Mouse (Mus musculus) midbrain, embryonic 16.5 days (tissue): ENCODE data around the gene Faap100. TPM values are rescaled to one million over a fixed set of nuclear protein-coding genes. Genes with fewer than 3 reads are reported as not detected.
A peak's percentile ranks its signal among the peaks of the same experiment; 100 is the strongest.

Experiments used
- ATAC-seq: fragments of 200-750 bp; cut with Nextera tagmentation; 2 replicates; pipeline ENCODE4 v1.8.0; 2017; ENCODE audit warnings: moderate TSS enrichment
- H3K27ac ChIP-seq: fragments of 300-500 bp; sonication (generic); 2 replicates; pipeline ENCODE4 v1.5.1; 2014; ENCODE audit warnings: mild to moderate bottlenecking, low read length, mixed read lengths
- H3K27me3 ChIP-seq: fragments of 300-500 bp; sonication (generic); 2 replicates; pipeline ENCODE4 v1.6.1; 2014; ENCODE audit warnings: low read depth, low read length, mixed read lengths; ENCODE audit not compliant: control insufficient read depth, insufficient read depth
- H3K36me3 ChIP-seq: fragments of 300-500 bp; sonication (generic); 2 replicates; pipeline ENCODE4 v1.6.1; 2014; ENCODE audit warnings: mild to moderate bottlenecking, low read length, moderate library complexity, mixed read lengths; ENCODE audit not compliant: control insufficient read depth, insufficient read depth
- H3K4me1 ChIP-seq: fragments of 300-500 bp; sonication (generic); 2 replicates; pipeline ENCODE4 v1.6.1; 2014; ENCODE audit warnings: mild to moderate bottlenecking, low read length, mixed read lengths; ENCODE audit not compliant: control insufficient read depth, insufficient read depth
- H3K4me2 ChIP-seq: fragments of 300-500 bp; sonication (generic); 2 replicates; pipeline ENCODE4 v1.6.1; 2014; ENCODE audit warnings: mild to moderate bottlenecking, low read length, mixed read lengths
- H3K4me3 ChIP-seq: fragments of 300-500 bp; sonication (generic); 2 replicates; pipeline ENCODE4 v1.5.1; 2014; ENCODE audit warnings: low read depth, mild to moderate bottlenecking, low read length, moderate library complexity, mixed read lengths
- H3K9ac ChIP-seq: fragments of 300-500 bp; sonication (generic); 2 replicates; pipeline ENCODE4 v1.6.1; 2014; ENCODE audit warnings: low read depth, low read length, mixed read lengths
- H3K9me3 ChIP-seq: fragments of 300-500 bp; sonication (generic); replicated peaks from 2 replicates; pipeline ENCODE4 v1.6.1; 2014; ENCODE audit warnings: mild to moderate bottlenecking, low read length, mixed read lengths; ENCODE audit not compliant: control insufficient read depth, poor library complexity, severe bottlenecking
- WGBS: fragments of 180-500 bp; shearing (Covaris S2); extraction: QIAGEN DNeasy Blood & Tissue Kit; methylation state at CpG from one replicate; pipeline ENCODE4 v1.1.7; 2014; 5-methylcytosine and 5-hydroxymethylcytosine counted together
- polyA plus RNA-seq: library from polyadenylated mRNA; unstranded; fragments of >200 nt; fragmentation: Nextera tagmentation; extraction: Ambion mirVana; gene quantifications from 2 replicates; pipeline ENCODE4 v1.2.1, GENCODE M21; 2015

Faap100 gene
- polyA plus RNA-seq, 1 experiment from 2014 or later = 126 TPM

GRCm38 (mm10) chr11:120380271-120380670 lies 1.7 kb upstream of the Faap100 start:
- WGBS = 96% methylated on average over 3 of the region's 3 CpGs
- Histone ChIP-seq H3K27ac (no peak overlapping the region), H3K4me3 (no peak overlapping the region), H3K9me3 (no peaks in the 10 kb centered on the region), H3K4me1 (peaks cover 17% of the 10 kb centered on the region), H3K27me3 (no peaks in the 10 kb centered on the region), H3K9ac (no peak overlapping the region), H3K4me2 (no peak overlapping the region), H3K36me3 (peaks cover 41% of the 10 kb centered on the region)
- ATAC-seq = no peak

DNA sequence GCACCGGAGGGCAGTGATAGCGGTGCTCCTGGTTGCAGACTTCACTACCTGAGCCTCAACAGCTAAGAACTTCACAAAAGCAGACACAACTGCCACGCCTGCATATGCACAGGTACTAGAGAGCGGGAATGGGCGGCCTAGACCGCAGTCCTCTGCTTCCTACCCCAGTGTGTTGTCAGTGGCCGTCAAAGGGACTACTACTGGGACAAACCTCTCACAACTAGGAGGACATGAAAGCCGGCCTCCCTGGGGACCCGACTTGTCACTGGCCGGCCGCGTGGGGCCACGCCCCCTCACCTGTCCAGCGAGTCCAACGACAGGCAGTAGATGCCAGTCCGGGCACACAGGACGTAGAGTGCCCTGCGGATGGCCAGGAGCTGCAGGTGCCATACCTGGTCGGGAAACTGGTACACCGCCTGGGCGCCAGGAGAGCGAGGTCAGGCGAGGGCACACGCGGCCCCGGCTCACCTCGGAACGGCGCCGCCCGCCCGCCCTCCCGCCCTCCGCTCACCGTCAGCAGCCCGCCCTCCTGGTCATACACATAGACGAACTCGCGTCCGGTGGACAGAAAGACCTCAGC lies 443 bp downstream of the Faap100 start:
- Histone ChIP-seq H3K4me1 (peaks cover 17% of the 10 kb centered on the region), H3K9me3 (no peaks in the 10 kb centered on the region), H3K36me3 (peaks cover 45% of the 10 kb centered on the region), H3K4me3 (peak overlapping the region; percentile 79), H3K9ac (peak overlapping the region; percentile 88), H3K27ac (peak overlapping the region; percentile 83), H3K27me3 (no peaks in the 10 kb centered on the region), H3K4me2 (peak overlapping the region; percentile 93)
- WGBS = 3% methylated on average over 37 of the region's 40 CpGs
- peak; percentile 56 for ATAC-seq

DNA sequence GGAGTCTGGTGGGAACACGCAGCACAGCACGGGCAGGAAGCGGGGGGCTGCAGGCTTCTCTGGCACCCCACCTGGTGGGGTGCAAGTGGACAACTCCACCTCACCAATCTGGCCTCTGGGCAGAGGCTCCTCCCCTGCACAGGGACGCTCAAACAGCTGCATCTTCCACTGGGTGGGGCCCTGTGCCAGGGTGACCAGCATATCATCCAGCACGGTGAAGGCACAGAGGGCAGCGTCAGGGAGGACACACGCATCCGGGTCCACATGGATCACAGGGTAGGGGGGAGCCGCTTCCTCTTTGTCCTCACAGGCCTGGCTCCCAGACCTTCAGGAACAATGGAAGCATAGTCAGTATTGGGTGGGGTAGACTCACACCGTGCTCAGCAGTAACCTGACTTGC lies 1.2 kb downstream of the Faap100 start:
- Histone ChIP-seq H3K4me1 (peaks cover 17% of the 10 kb centered on the region), H3K9ac (peak overlapping the region; percentile 88), H3K27me3 (no peaks in the 10 kb centered on the region), H3K36me3 (peaks cover 43% of the 10 kb centered on the region), H3K4me3 (peak overlapping the region; percentile 79), H3K27ac (peak overlapping the region; percentile 83), H3K4me2 (peak overlapping the region; percentile 93), H3K9me3 (no peaks in the 10 kb centered on the region)
- ATAC-seq = 0 out of 2 replicates have a peak, but pooled peaks have one; percentile 10
- 69% methylated on average over 10 of the region's 10 CpGs for WGBS

DNA sequence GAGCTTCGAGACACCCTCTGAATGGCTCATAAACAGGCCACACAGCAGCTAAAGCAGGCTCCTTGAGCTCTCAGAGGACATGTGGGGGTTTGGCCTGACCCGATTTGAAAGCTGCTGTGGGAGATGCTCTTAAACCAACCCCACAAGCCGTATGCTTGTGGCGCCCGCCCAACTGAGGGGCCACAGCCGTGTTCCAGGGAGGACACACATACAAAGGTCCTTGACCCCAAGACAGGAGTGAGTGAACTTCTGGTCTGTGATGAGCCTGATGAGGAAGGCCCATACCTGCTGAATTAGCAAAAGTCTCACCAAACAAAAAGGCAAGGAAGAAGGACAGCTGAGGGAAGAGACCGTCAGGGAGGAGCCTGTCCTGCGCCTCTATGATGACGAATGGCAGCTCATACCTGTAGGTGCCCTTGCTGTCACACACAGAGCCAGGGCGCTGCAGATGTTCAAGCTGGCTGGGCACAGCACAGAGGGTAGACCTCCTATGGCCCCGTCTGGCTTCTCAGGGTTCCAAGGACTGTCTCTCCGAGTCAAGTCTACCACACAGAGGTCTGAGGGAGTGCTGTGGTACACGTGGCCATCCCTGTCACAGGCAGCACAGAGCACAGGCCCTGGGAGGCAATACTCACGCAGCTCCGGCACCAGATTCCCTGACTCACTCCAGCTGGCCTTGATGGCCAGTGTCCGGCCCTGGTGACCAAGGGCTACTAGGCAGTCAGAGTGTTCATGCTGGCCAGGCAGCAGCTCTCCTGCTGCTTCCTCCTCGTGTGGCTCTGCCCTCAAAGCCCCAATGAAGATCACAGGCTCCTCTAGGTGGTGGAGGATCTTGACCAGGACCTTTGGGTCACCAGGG lies 2.0 kb downstream of the Faap100 start:
- no peak overlapping the region for H3K27ac ChIP-seq
- H3K36me3 ChIP-seq = peaks cover 43% of the 10 kb centered on the region
- H3K27me3 ChIP-seq = no peaks in the 10 kb centered on the region
- peaks cover 17% of the 10 kb centered on the region for H3K4me1 ChIP-seq
- peak overlapping the region; percentile 93 for H3K4me2 ChIP-seq
- H3K9me3 ChIP-seq = no peaks in the 10 kb centered on the region
- peak overlapping the region; percentile 88; the same call in 1 of the 2 replicates for H3K9ac ChIP-seq
- WGBS = 90% methylated on average over 17 of the region's 17 CpGs
- peak overlapping the region; percentile 79; the same call in 1 of the 2 replicates for H3K4me3 ChIP-seq
- ATAC-seq = no peak

DNA sequence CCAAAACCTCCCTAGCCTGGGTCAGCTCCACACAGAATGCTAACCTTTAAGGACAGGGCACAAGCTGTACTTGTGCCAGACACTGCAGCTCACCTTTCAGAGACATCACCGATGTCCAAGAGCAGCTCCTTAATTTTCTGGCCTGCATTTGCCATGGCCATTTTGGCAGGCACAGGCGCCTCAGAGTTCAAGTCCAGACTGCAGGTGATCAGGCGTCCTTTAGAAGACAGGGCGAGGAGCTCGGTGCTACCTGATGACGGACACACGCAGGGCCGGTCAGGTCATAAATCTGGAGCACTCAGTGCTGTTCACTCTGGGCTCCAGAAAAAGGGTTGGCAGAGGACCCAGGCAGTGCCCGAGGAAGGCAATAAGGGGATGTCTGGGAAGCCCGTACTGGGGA lies 3.2 kb downstream of the Faap100 start:
- WGBS = 94% methylated on average over 10 of the region's 10 CpGs
- H3K9ac ChIP-seq = no peak overlapping the region
- H3K9me3 ChIP-seq = no peaks in the 10 kb centered on the region
- H3K4me2 ChIP-seq = no peak overlapping the region
- peaks cover 40% of the 10 kb centered on the region for H3K36me3 ChIP-seq
- no peak for ATAC-seq
- H3K4me3 ChIP-seq = no peak overlapping the region
- no peak overlapping the region for H3K27ac ChIP-seq
- H3K4me1 ChIP-seq = peaks cover 17% of the 10 kb centered on the region
- H3K27me3 ChIP-seq = no peaks in the 10 kb centered on the region

DNA sequence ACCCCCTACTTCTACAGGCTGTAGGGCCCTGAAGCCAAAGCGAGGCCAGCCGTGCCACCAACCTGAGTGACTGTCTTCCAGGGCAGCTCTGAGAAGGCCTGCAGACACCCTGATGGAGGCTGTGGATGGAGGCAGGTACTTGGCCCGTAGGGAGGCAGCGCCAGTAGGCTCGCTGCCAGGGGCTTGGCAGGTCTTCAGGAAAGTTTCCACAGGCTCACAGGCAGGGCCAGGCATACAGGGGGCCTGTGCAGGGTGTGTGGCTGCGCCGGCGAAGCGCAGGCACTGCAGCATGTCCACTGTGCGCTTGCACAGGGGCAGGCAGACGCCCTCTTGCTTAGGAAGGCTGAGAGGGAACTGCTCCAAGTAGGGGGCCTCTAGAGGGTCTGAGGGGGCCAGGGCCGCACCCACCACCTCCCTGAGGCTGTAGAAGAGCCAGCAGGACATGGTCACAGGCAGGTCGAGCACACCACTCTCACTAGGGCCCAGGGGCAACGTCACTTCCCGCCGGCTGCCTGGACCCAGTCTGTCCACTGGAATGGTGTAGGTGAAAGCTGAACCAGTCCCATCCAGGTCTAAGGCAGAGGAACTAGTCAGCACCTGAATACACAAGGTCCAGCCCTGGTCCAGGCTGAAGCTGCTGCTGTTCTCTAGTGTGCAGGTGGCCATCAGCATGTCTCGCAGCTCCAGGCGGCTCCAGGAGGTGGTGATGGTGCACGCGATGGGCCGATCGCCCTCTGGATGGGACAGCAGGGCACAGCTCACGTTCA lies 4.6 kb downstream of the Faap100 start:
- peaks cover 15% of the 10 kb centered on the region for H3K4me1 ChIP-seq
- no peak overlapping the region for H3K27ac ChIP-seq
- no peaks in the 10 kb centered on the region for H3K27me3 ChIP-seq
- H3K4me3 ChIP-seq = no peak overlapping the region
- no peak overlapping the region for H3K9ac ChIP-seq
- H3K9me3 ChIP-seq = no peaks in the 10 kb centered on the region
- peaks cover 45% of the 10 kb centered on the region for H3K36me3 ChIP-seq
- 90% methylated on average over 23 of the region's 23 CpGs for WGBS
- no peak for ATAC-seq
- H3K4me2 ChIP-seq = no peak overlapping the region

DNA sequence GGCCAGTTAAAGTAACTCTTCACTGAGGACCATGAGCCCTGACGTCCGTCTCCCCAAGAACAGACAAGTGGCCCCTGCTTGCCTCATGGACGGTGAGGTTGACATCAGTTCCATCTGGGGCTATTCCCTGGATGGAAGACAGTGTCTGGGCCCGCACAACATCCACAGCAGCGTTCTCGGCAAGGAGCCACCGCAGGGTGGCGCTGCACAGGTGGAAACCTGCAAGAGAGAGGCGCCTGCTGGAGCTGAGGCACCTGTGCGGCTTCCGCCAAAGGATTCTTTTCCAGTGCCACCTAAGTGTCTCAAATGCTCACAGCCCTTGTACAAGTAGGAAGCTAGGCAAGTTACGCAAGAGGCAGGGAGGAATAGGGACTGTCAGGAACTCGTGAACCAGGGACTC lies 5.5 kb downstream of the Faap100 start:
- ATAC-seq = no peak
- H3K36me3 ChIP-seq = peaks cover 49% of the 10 kb centered on the region
- WGBS = 64% methylated on average over 13 of the region's 13 CpGs
- H3K27me3 ChIP-seq = no peaks in the 10 kb centered on the region
- H3K4me3 ChIP-seq = no peak overlapping the region
- 0 out of 2 replicates have a peak overlapping the region, but pooled peaks have one; percentile 6 for H3K9ac ChIP-seq
- peaks cover 13% of the 10 kb centered on the region for H3K4me1 ChIP-seq
- H3K27ac ChIP-seq = no peak overlapping the region
- no peaks in the 10 kb centered on the region for H3K9me3 ChIP-seq
- no peak overlapping the region for H3K4me2 ChIP-seq

GRCm38 (mm10) chr11:120369656-120370055 lies 8.9 kb downstream of the Faap100 start:
- Histone ChIP-seq H3K4me3 (no peak overlapping the region), H3K9me3 (no peaks in the 10 kb centered on the region), H3K27me3 (no peaks in the 10 kb centered on the region), H3K4me2 (no peak overlapping the region), H3K4me1 (peaks cover 12% of the 10 kb centered on the region), H3K27ac (no peak overlapping the region), H3K9ac (no peak overlapping the region), H3K36me3 (peaks cover 33% of the 10 kb centered on the region)
- WGBS = 26% methylated on average over 8 of the region's 8 CpGs
- ATAC-seq = peak; percentile 63
